Mouse (Mus musculus) G1E (cell line): ENCODE results near the gene Gmds. TPM values are rescaled to one million over a fixed set of nuclear protein-coding genes. Genes with fewer than 3 reads are reported as not detected.

Experiments used
- ATAC-seq: 2 replicates; pipeline ENCODE4 v1.8.0; 2016; ENCODE audit warnings: mild to moderate bottlenecking; ENCODE audit not compliant: insufficient number of reproducible peaks, poor library complexity, low FRiP score, severe bottlenecking; ENCODE audit errors: extremely low read depth
- DNase-seq: peaks from one replicate; pipeline ENCODE4 v3.0.0; 2012; ENCODE audit warnings: low spot score
- H3K27me3 ChIP-seq: 2 replicates; pipeline ENCODE4 v1.6.1; 2012; ENCODE audit warnings: mild to moderate bottlenecking, low read length, inconsistent platforms; ENCODE audit not compliant: insufficient read depth
- H3K36me3 ChIP-seq: replicated peaks from 2 replicates; pipeline ENCODE3; 2012; ENCODE audit warnings: mild to moderate bottlenecking, inconsistent platforms
- H3K4me1 ChIP-seq: 2 replicates; pipeline ENCODE4 v1.6.1; 2012; ENCODE audit warnings: low read depth, low read length, inconsistent platforms, mixed read lengths; ENCODE audit not compliant: insufficient read depth
- H3K4me3 ChIP-seq: 2 replicates; pipeline ENCODE4 v1.5.1; 2012; ENCODE audit warnings: low read depth, mild to moderate bottlenecking, inconsistent platforms, low read length, moderate library complexity, mixed read lengths
- H3K9me3 ChIP-seq: replicated peaks from 2 replicates; pipeline ENCODE4 v1.6.1; 2012; ENCODE audit warnings: inconsistent platforms
- CTCF ChIP-seq: IDR thresholded peaks from 2 replicates; pipeline ENCODE4 v1.5.1; 2012; ENCODE audit warnings: low read depth, low read length, inconsistent platforms, mixed read lengths
- GATA1 ChIP-seq: IDR thresholded peaks from 2 replicates; pipeline ENCODE4 v1.6.1; 2012; ENCODE audit warnings: borderline replicate concordance, low read length, inconsistent platforms, mixed read lengths
- GATA2 ChIP-seq: IDR thresholded peaks from 2 replicates; pipeline ENCODE4 v1.6.1; 2012; ENCODE audit warnings: low read depth, low read length, inconsistent platforms, borderline replicate concordance
- POLR2AphosphoS5 ChIP-seq: IDR thresholded peaks from 2 replicates; pipeline ENCODE4 v1.6.1; 2012; ENCODE audit warnings: low read depth, low read length, inconsistent platforms; ENCODE audit not compliant: insufficient replicate concordance
- TAL1 ChIP-seq: conservative IDR thresholded peaks from 2 replicates; pipeline ENCODE4 v1.6.1; 2012; ENCODE audit warnings: low read depth, low read length, inconsistent platforms, mixed read lengths
- polyA plus RNA-seq: library from polyadenylated mRNA; stranded (reverse); fragments of >175 nt; gene quantifications from 2 replicates; pipeline ENCODE4 v1.2.3, GENCODE M21; 2012
- total RNA-seq, 2 experiments: library from RNA; stranded (forward) in 1 of 2; stranded (reverse) in 1 of 2; fragments of 200-1000 nt in 1 of 2; fragments of >200 nt in 1 of 2; fragmentation: Nextera tagmentation in 1 of 2; gene quantifications; 2 replicates each; pipeline ENCODE4 v1.2.3; 2014 to 2017

Gmds gene
- total RNA-seq (2014; fragmentation: Nextera tagmentation) (12.1 and 19.9 TPM in 2 replicates), total RNA-seq (2017) (18.6 and 22.1 TPM in 2 replicates), polyA plus RNA-seq (27.5 and 45.2 TPM in 2 replicates)

DNA sequence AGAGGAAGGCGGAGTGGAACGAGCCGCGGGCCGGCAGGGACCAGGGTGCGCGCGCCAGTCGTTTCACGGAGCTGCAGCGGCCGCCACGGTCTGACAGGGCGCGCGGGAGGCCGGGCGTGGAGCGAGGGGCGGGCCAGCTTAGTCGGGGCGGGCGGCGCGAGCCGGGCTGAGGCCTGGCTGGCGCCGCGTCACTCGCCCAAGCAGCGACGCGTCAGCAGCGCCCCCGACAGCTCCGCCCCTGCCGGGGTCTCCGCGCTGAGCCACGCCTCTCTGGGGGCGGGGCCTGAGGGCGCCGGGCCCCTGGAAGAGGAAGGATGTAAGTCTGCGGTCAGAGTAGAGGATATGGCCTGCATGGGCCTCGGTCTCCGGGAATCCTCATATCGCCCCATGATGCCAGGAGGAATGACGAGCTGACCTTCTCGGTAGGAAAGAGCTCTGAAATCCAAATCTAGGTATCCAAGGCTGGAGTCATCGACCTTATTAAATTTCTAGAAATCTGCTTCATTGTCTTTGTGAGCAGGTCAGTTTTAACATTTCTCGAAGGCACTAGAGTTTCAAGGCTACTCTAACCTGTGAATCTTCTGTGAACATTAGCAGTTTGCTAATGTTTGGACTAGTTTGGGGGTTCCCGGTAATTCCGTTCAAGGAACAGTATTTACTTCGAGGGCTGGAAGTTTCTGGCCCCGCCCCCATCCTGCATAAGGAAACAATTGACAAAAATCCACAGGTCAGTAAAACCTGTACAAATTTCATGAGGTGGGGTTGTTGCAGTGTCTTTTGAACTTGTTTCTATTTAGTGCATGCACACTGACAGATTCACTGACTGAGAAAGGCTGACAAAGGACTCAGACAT, at the start of gene Gmds:
Gene Gmds, minus strand, starts transcription at position 228 of the 853 bp plus-strand sequence.
- peaks cover 19% of the 10 kb centered on the region for H3K4me1 ChIP-seq
- ATAC-seq (peak; percentile 83), DNase-seq (peak; percentile 89)
- peaks cover 5% of the 10 kb centered on the region for H3K36me3 ChIP-seq
- no peaks in the 10 kb centered on the region for H3K9me3 ChIP-seq
- no peaks in the 10 kb centered on the region for H3K27me3 ChIP-seq
- peak within 1 kb of the TSS; percentile 95 for H3K4me3 ChIP-seq
- TF ChIP-seq CTCF (no peak), TAL1 (no peak), POLR2AphosphoS5 (no peak), GATA2 (no peak), GATA1 (no peak)

DNA sequence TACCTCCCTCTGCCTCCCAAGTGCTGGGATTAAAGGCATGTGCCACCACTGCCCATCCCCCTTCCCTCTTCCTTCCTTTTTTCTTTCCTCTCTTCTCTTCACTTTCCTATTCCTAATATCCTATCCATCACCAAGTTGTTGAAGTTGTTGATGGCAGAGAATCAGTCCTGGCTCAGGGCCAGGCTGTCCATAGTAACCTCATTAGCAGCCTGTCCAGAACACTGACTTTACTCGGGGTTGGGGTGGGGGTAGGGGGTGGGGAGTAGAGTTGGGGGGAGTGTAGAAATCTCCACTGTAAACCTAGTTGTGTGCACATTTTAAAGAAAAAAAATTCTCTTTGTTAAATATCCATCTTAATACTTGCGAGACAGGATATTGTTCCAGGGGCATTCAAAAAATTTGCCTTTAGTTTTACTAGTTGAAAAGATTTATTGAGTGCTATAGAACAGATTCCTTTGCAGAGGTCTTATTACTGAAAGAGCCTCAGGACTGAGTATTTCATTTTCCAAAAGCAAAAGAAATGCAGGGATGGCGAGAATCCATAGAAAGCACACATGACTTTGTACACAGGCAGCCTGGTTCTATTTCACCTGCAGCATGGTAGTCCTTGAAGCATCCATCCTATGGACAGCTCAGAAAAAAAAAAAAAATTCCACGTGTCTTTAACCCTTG, 47.0 kb upstream of the Gmds start:
- H3K4me3 ChIP-seq: no peak overlapping the region
- no peaks in the 10 kb centered on the region for H3K36me3 ChIP-seq
- ATAC-seq (no peak), DNase-seq (no peak)
- TF ChIP-seq GATA1: no peak
- no peak for TF ChIP-seq CTCF
- no peak for TF ChIP-seq TAL1
- no peak for TF ChIP-seq POLR2AphosphoS5
- TF ChIP-seq GATA2: no peak
- no peaks in the 10 kb centered on the region for H3K4me1 ChIP-seq
- H3K27me3 ChIP-seq: peaks cover 5% of the 10 kb centered on the region; the same call in 1 of the 2 replicates
- H3K9me3 ChIP-seq: no peaks in the 10 kb centered on the region

DNA sequence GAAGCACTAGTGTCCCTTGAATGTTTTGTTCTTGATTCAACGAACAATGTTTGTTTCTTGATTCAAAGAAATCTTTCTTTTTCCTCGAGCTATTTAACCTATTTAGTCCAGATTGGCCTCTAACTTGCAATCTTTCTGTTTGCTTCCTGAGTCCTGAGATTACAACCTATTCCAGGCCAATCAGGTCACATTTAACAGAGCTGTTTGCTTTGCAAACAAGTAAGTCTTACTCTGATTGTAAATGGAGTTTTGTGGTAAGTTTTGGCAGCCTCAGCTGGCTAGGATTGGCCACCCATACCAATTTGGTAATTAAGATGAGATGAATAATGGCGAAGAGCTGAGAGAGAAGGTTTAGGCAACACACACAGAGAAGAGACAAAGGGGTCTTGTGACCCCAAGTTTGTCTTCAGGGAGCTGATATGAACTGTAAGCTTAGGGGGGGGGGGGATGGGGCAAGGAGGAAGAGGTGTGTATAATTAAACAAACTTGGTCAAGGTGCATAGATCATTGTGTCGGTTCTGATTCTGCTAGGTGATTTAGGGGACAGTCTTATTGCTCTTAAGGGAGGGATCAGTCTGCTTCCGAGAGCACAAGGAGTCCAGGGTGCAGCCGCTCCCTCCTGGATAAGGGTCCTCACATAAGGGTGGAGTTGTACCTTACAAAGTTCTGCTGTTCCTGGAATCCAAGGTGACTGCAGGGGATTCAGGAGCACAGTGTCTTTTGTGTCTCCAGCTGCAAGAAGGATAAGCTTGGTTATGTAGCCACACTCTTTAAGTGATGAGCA, 43.9 kb upstream of the Gmds start:
- TF ChIP-seq TAL1: no peak
- no peak for TF ChIP-seq POLR2AphosphoS5
- no peak for TF ChIP-seq CTCF
- no peak for TF ChIP-seq GATA1
- TF ChIP-seq GATA2: no peak
- H3K36me3 ChIP-seq: no peaks in the 10 kb centered on the region
- no peaks in the 10 kb centered on the region for H3K4me1 ChIP-seq
- no peak for ATAC-seq
- peaks cover 13% of the 10 kb centered on the region for H3K27me3 ChIP-seq
- DNase-seq: no peak
- no peaks in the 10 kb centered on the region for H3K9me3 ChIP-seq
- H3K4me3 ChIP-seq: no peak overlapping the region

DNA sequence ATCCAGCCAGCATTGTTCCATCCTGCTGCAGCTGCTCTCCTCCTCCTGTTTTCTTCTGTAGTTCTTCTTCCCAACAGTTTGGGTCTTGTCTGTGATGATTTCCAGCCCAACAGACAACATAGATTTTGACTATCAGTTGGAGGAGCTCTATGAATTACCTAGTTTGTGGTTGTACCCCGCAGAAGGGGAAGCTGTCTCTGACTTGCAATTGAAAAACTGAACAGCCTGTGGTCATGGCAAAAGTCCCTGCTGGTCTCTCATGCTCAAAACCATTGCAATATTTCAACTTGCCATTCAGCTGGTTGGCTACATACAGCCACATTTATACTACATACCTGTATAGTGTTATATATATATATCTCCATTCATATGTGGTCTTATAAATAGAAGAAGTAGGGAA, 40.1 kb upstream of the Gmds start:
- no peak for ATAC-seq
- peaks cover 13% of the 10 kb centered on the region for H3K27me3 ChIP-seq
- no peaks in the 10 kb centered on the region for H3K36me3 ChIP-seq
- DNase-seq: no peak
- H3K4me1 ChIP-seq: no peaks in the 10 kb centered on the region
- no peak for TF ChIP-seq POLR2AphosphoS5
- TF ChIP-seq GATA2: no peak
- no peak for TF ChIP-seq GATA1
- TF ChIP-seq CTCF: no peak
- TF ChIP-seq TAL1: no peak
- H3K4me3 ChIP-seq: no peak overlapping the region
- no peaks in the 10 kb centered on the region for H3K9me3 ChIP-seq

DNA sequence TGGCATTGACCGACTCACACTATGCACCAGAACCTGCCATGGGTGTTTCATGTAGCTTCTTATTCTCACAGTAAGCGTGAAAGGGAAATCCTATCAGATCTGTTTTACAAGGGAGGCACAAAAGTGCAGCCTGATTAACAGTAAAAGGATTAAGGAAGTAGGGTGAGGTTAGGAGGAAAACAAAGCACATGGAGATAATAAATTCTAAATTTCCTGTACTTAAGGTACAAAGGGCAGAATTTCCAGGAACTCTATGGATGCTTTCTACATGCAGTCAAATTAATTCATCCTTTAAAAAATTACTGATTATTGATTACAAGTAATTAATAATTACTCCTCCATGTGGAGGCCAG, 34.0 kb upstream of the Gmds start:
- DNase-seq (no peak), ATAC-seq (no peak)
- Histone ChIP-seq H3K36me3 (no peaks in the 10 kb centered on the region), H3K9me3 (no peaks in the 10 kb centered on the region), H3K27me3 (peaks cover 10% of the 10 kb centered on the region), H3K4me3 (no peak overlapping the region), H3K4me1 (no peaks in the 10 kb centered on the region)
- TF ChIP-seq CTCF (no peak), TAL1 (no peak), GATA2 (no peak)

DNA sequence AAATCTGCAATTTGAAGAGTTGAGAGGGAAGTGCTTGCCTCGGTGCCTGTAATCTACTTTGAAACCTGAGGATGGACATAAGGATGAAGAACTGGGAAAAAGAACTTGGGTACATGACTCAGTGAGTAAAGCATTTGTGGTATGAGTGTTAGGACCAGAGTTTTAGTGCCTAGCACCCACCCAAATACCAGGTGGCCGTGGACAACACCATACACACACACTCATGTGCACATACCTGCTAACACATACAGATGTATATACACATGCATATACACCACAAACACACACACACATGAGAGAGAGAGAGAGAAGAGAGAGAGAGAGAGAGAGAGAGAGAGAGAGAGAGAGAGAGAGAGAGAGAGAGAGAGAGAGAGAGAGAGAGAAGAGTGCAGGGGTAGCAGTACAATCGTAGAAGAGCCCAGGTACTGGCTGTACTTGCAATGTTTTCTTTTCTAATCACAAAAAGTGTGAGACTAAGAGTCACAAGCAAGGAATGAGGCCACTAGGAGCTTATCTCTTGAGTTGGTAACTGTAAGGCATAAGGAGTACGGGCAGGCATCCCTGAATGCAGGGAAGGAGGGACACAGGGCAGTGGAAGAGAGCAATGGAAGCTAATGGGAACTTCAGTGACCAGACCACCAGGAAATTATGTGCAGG, 33.5 kb upstream of the Gmds start:
- ATAC-seq (no peak), DNase-seq (no peak)
- H3K4me3 ChIP-seq: no peak overlapping the region
- H3K9me3 ChIP-seq: no peaks in the 10 kb centered on the region
- H3K36me3 ChIP-seq: no peaks in the 10 kb centered on the region
- peaks cover 15% of the 10 kb centered on the region for H3K27me3 ChIP-seq
- no peak for TF ChIP-seq GATA1
- no peak for TF ChIP-seq TAL1
- TF ChIP-seq POLR2AphosphoS5: no peak
- TF ChIP-seq CTCF: no peak
- TF ChIP-seq GATA2: no peak
- no peaks in the 10 kb centered on the region for H3K4me1 ChIP-seq
